Mouse (Mus musculus) liver, postnatal 0 days (tissue): ENCODE measurements around the gene Wdr18. TPM values are rescaled to one million over a fixed set of nuclear protein-coding genes. Genes with fewer than 3 reads are reported as not detected.

Source experiments
- ATAC-seq: fragments of 200-750 bp; cut with Nextera tagmentation; 2 replicates; pipeline ENCODE4 v1.8.0; 2017; ENCODE audit warnings: mild to moderate bottlenecking, moderate library complexity
- DNase-seq: peaks from one replicate; pipeline ENCODE4 v3.0.0-alpha.2; 2016
- H3K27ac ChIP-seq: fragments of 300-500 bp; sonication (generic); 2 replicates; pipeline ENCODE4 v1.5.1; 2014; ENCODE audit warnings: antibody characterized with exemption, moderate library complexity, mild to moderate bottlenecking, low read depth
- H3K27me3 ChIP-seq: fragments of 300-500 bp; sonication (generic); 2 replicates; pipeline ENCODE4 v1.6.1; 2014; ENCODE audit warnings: low read length, control low read depth, mixed read lengths; ENCODE audit not compliant: insufficient read depth
- H3K36me3 ChIP-seq: fragments of 300-500 bp; sonication (generic); replicated peaks from 2 replicates; pipeline ENCODE4 v1.6.1; 2014; ENCODE audit warnings: mild to moderate bottlenecking, control low read depth, low read length, moderate library complexity, mixed read lengths; ENCODE audit not compliant: insufficient read depth
- H3K4me1 ChIP-seq: fragments of 300-500 bp; sonication (generic); 2 replicates; pipeline ENCODE4 v1.6.1; 2014; ENCODE audit warnings: antibody characterized with exemption, mild to moderate bottlenecking, control low read depth; ENCODE audit not compliant: insufficient read depth
- H3K4me2 ChIP-seq: fragments of 300-500 bp; sonication (generic); 2 replicates; pipeline ENCODE4 v1.6.1; 2014; ENCODE audit warnings: low read depth, mild to moderate bottlenecking, low read length, moderate library complexity, mixed read lengths
- H3K4me3 ChIP-seq: fragments of 300-500 bp; sonication (generic); 2 replicates; pipeline ENCODE4 v1.5.1; 2014; ENCODE audit warnings: low read depth, low read length
- H3K9ac ChIP-seq: fragments of 300-500 bp; sonication (generic); replicated peaks from 2 replicates; pipeline ENCODE4 v1.6.1; 2014; ENCODE audit warnings: mild to moderate bottlenecking, moderate library complexity
- H3K9me3 ChIP-seq: fragments of 300-500 bp; sonication (generic); 2 replicates; pipeline ENCODE4 v1.6.1; 2016; ENCODE audit warnings: mild to moderate bottlenecking, control low read depth, low read length, mixed read lengths
- CTCF ChIP-seq: sonication (generic); IDR thresholded peaks from 2 replicates; pipeline ENCODE4 v1.5.1; 2016; ENCODE audit warnings: antibody characterized with exemption, low read depth
- EP300 ChIP-seq: IDR thresholded peaks from 2 replicates; pipeline ENCODE4 v1.6.1; 2016; ENCODE audit warnings: antibody characterized with exemption, low read depth, mild to moderate bottlenecking
- WGBS: fragments of 180-500 bp; shearing (Covaris S2); extraction: QIAGEN DNeasy Blood & Tissue Kit; methylation state at CpG from one replicate; pipeline ENCODE4 v1.1.7; 2014; ENCODE audit not compliant: insufficient replicate concordance; 5-methylcytosine and 5-hydroxymethylcytosine counted together
- polyA plus RNA-seq: library from polyadenylated mRNA; unstranded; fragments of >200 nt; fragmentation: Nextera tagmentation; extraction: Ambion mirVana; gene quantifications from 2 replicates; pipeline ENCODE4 v1.2.1, GENCODE M21; 2015

The Wdr18 gene
- polyA plus RNA-seq, 1 experiment from 2014 or later = 40.7 TPM

DNA sequence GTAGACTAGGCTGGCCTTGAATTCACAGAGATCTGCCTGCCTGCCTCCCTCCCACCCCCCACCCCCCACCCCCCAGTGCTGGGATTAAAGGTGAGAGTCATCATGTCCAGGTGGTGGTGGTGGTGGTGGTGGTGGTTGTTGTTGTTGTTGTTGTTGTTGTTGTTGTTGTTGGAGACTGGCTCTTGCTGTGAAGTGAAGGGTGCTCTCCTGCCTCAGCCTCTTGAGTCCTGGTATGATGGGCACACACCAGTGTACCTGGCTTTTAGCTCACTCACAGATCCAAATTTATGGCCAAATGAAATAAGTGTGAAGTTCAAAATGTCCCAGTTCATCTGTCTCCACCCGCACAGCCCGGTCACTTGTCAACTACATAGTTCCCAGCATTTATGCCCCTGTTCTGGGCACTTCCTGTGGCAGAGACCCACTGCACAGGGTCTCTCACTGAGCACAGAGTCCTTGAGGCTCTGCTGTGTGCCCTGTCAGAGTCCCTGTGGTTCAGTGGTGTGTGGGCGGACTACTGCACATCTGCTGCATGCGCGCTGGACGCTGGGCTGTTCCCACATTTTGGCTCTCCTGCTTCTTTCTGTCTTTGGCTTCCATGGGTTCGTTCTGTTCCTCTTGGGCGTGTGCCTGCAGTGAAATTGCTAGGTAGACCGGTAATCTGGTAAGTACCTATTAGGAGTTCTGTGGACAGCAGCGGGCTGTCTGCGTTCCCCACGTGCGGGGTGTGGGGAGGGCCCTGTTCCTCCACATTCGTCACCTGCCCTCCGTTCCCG is 25.0 kb upstream of the Wdr18 start:
- 80% methylated on average over 16 of the region's 16 CpGs for WGBS
- no peaks in the 10 kb centered on the region for H3K27me3 ChIP-seq
- H3K27ac ChIP-seq = peak overlapping the region; percentile 88
- no peak overlapping the region for H3K9ac ChIP-seq
- H3K36me3 ChIP-seq = peaks cover 55% of the 10 kb centered on the region
- peaks cover 80% of the 10 kb centered on the region for H3K4me1 ChIP-seq
- no peak overlapping the region for H3K4me2 ChIP-seq
- no peak overlapping the region for H3K4me3 ChIP-seq
- DNase-seq = no peak
- ATAC-seq = no peak
- TF ChIP-seq EP300 (no peak), CTCF (no peak)
- H3K9me3 ChIP-seq = no peaks in the 10 kb centered on the region

DNA sequence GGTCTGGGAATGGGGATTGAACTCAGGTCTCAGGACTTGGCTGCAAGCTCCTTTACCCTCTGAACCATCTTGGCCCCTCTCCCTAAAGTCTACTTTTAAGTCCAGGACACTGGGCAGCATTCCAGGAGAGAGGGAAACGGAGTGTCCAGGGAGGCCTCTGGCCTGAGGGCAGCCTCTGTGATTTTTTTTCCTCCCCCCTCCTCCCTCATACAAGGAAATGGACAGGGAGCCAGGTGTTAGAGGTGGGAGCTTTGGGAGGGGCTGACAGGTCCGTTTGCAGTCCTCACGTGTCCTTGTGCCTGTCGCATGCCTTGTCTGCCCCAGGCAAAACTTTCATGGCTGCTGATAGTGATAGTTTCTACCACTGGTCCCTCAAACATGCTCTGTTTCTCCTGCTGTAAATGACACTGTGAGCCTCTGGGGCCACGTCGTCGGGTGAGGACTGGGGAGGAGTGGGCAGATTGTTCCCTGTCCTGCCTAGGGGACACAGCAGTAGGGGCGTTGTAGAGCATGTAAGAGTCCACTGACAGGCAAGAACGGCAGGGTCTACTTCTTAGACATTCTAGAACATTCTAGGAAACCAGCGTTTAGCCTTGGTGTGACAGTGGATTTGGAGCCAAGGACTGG is 23.6 kb upstream of the Wdr18 start:
- no peaks in the 10 kb centered on the region for H3K9me3 ChIP-seq
- no peaks in the 10 kb centered on the region for H3K27me3 ChIP-seq
- peak overlapping the region; percentile 73 for H3K4me2 ChIP-seq
- WGBS = 37% methylated on average over 10 of the region's 10 CpGs
- no peak overlapping the region for H3K4me3 ChIP-seq
- ATAC-seq = peak; percentile 0; the same call in 1 of the 2 replicates
- peak overlapping the region; percentile 55; the same call in 1 of the 2 replicates for H3K9ac ChIP-seq
- no peak for DNase-seq
- H3K27ac ChIP-seq = peak overlapping the region; percentile 88
- peaks cover 94% of the 10 kb centered on the region for H3K4me1 ChIP-seq
- peaks cover 55% of the 10 kb centered on the region for H3K36me3 ChIP-seq
- TF ChIP-seq EP300 (no peak), CTCF (no peak)

DNA sequence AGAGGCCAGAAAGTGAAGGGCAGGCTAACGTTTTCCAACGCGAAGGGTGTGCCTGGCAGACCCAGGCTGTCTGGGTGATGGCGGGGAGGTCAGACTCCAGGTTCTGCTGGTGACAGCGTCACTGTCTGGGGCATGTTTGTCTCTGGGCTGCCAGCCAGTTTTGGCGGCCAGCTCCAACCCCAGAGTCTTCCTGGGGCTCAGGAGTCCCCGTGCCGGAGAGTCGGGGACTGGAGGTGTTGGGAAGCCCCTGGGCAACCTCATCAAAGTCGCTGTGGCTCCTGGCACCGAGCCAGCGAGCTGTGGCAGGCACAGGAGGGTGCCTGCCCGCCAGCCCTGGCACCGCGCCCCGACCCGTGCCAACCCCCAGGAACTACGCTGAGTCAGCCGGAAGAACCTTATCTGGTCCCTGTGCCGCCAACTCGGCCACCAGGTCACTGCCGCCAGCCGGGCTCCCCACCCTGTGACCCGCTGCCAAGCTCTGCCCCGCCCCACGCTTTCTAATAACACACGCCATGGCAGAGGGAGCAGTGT is 23.0 kb upstream of the Wdr18 start:
- TF ChIP-seq CTCF (no peak), EP300 (peak; percentile 35; the same call in 1 of the 2 replicates)
- DNase-seq (peak; percentile 88), ATAC-seq (peak; percentile 84)
- Histone ChIP-seq H3K27me3 (no peaks in the 10 kb centered on the region), H3K36me3 (peaks cover 50% of the 10 kb centered on the region), H3K9ac (peak overlapping the region; percentile 55), H3K4me2 (peak overlapping the region; percentile 73), H3K4me1 (peaks cover 96% of the 10 kb centered on the region), H3K4me3 (peak overlapping the region; percentile 28; the same call in 1 of the 2 replicates), H3K27ac (peak overlapping the region; percentile 88), H3K9me3 (no peaks in the 10 kb centered on the region)
- WGBS = 24% methylated on average over 24 of the region's 27 CpGs

DNA sequence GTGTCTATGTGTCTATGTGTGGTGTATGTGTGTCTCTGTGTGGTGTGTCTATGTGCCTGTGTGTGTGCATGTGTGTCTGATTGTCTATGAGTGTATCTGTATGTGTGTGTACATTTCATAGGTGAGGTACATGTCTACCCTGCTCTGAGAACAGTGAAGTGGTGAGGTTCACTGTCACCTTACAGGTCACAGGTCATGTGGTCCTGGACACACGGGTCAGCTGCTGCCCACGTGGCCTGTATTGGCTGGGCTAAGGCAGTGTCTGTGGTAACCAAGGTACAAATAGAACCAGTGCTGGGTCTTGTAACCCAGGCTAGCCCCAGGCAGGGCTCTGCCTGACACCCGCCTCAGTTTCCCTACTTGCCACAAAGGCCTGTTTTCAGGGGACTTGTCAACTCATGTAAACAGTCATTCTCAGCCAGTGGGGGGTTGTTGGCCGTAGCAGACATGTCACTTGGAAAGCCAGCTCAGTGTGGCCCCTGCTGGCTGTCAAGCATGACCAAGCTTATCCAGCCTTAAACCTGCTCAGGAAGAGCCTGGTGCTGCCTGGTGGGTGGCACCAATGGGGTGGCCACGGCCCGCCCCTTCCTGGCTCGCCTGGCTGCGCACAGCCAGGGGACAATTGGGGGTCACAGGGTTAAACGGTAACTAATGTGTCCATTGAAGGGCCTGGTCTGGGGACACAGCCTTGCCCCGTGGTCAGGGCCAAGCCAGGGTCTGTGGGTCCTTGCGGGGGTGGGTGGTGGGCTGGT is 22.0 kb upstream of the Wdr18 start:
- H3K9me3 ChIP-seq = no peaks in the 10 kb centered on the region
- peak overlapping the region; percentile 73 for H3K4me2 ChIP-seq
- H3K4me1 ChIP-seq = peaks cover 90% of the 10 kb centered on the region
- H3K27me3 ChIP-seq = no peaks in the 10 kb centered on the region
- H3K4me3 ChIP-seq = no peak overlapping the region
- 52% methylated on average over 11 of the region's 11 CpGs for WGBS
- H3K36me3 ChIP-seq = peaks cover 41% of the 10 kb centered on the region
- peak overlapping the region; percentile 88 for H3K27ac ChIP-seq
- 0 out of 2 replicates have a peak, but pooled peaks have one; percentile 7 for TF ChIP-seq CTCF
- TF ChIP-seq EP300 = no peak
- peak overlapping the region; percentile 55 for H3K9ac ChIP-seq
- DNase-seq (no peak), ATAC-seq (peak; percentile 35)

DNA sequence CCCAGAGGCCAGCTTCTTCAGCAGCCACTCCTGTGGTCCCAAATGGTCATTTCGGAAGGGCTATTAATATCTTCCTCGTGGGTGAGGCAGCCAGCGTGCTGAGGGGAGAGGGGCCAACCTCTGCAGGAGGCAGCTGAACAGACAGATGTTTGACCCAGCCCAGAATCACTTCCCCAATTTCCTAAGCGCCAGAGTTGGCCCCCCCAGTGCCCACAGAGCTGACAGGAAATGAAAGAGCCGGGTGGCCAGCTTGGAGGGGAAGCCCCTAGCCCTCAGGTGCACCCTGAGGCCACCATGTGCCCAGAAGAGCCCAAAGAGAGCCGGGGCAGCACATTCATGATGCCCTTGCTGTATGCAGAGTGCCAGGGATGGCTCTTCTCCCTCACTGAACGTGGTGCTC is 19.2 kb upstream of the Wdr18 start:
- no peak for ATAC-seq

More for the DNA sequence above, 19.2 kb upstream of the Wdr18 start:
- no peaks in the 10 kb centered on the region for H3K27me3 ChIP-seq
- no peak overlapping the region for H3K4me3 ChIP-seq
- no peaks in the 10 kb centered on the region for H3K9me3 ChIP-seq
- peak overlapping the region; percentile 27; the same call in 1 of the 2 replicates for H3K9ac ChIP-seq
- WGBS = 34% methylated on average over 7 of the region's 7 CpGs
- H3K36me3 ChIP-seq = peaks cover 23% of the 10 kb centered on the region
- TF ChIP-seq CTCF (no peak), EP300 (peak; percentile 44; the same call in 1 of the 2 replicates)
- H3K4me1 ChIP-seq = peaks cover 89% of the 10 kb centered on the region
- DNase-seq = peak; percentile 69
- H3K4me2 ChIP-seq = peak overlapping the region; percentile 47; the same call in 1 of the 2 replicates
- peak overlapping the region; percentile 44 for H3K27ac ChIP-seq
